Mouse (Mus musculus) testis, adult 2 months (tissue): ENCODE measurements around the gene Arhgap27.
A peak's percentile ranks its signal among the peaks of the same experiment; 100 is the strongest.

Source experiments
- CTCF ChIP-seq: fragments of 200-500 bp; IDR thresholded peaks from 2 replicates; pipeline ENCODE4 v1.5.1; 2012; ENCODE audit warnings: low read depth, mild to moderate bottlenecking, inconsistent platforms, low read length, moderate library complexity; ENCODE audit not compliant: control insufficient read depth, insufficient read depth, insufficient replicate concordance
- POLR2A ChIP-seq: fragments of 200-500 bp; IDR thresholded peaks from 2 replicates; pipeline ENCODE4 v1.6.1; 2012; ENCODE audit warnings: low read depth, mild to moderate bottlenecking, inconsistent platforms, low read length, moderate library complexity; ENCODE audit not compliant: control insufficient read depth

DNA sequence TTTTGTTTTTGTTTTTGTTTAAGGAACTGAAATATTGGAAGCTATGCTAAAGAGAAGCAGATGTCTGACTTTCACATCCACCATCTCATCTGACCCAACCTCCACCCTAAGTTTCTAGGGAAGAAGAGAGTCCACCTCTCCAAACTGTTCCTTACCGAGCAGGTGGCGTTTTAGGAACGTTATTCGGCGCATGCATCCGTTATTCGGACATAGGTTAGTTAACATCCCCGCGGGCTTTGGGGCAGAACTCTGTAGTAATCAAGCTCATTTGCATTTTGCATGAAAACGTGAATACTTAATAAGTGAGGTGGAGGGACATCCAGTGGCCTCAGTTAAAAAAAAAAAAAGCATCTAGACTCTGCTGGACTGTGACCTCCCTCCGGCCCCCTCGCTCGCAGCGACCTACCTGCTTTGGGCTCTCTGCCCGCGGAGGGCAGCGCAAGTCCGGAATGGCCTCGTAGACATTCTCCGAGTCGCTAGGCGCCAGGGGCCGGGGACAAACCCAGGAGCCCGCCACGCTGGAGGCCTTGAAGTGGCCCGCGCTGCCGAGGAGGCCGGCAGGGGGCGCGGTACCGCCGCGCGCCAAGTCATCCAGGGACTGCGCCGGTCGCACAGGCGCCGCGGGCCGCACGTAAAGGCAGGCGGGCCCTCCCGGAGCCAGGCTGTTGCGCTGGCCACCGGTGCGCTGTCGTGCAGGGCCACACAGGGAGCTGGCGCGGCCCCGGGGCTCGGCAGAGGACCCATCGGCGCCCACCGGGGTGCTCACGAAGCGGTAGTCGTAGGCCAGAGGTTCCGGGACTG is 3.5 kb downstream of the Arhgap27 start:
- TF ChIP-seq POLR2A (no peak), CTCF (peak; percentile 54; the same call in 1 of the 2 replicates)
